Mouse (Mus musculus) stomach, embryonic 15.5 days (tissue): ENCODE measurements around the gene Nln. TPM values are rescaled to one million over a fixed set of nuclear protein-coding genes. Genes with fewer than 3 reads are reported as not detected.

Source experiments
- ATAC-seq: fragments of 200-750 bp; cut with Nextera tagmentation; 2 replicates; pipeline ENCODE4 v1.8.0; 2017; ENCODE audit warnings: low read depth, moderate number of reproducible peaks, moderate TSS enrichment; ENCODE audit not compliant: insufficient read depth, low FRiP score
- H3K27ac ChIP-seq: fragments of 300-500 bp; sonication (generic); 2 replicates; pipeline ENCODE4 v1.5.1; 2015; ENCODE audit warnings: mild to moderate bottlenecking, inconsistent platforms
- H3K27me3 ChIP-seq: fragments of 300-500 bp; sonication (generic); replicated peaks from 2 replicates; pipeline ENCODE4 v1.6.1; 2015; ENCODE audit warnings: inconsistent platforms
- H3K36me3 ChIP-seq: fragments of 300-500 bp; sonication (generic); 2 replicates; pipeline ENCODE4 v1.6.1; 2015; ENCODE audit warnings: inconsistent platforms
- H3K4me1 ChIP-seq: fragments of 300-500 bp; sonication (generic); 2 replicates; pipeline ENCODE4 v1.6.1; 2015; ENCODE audit warnings: inconsistent platforms
- H3K4me2 ChIP-seq: fragments of 300-500 bp; sonication (generic); 2 replicates; pipeline ENCODE4 v1.6.1; 2015; ENCODE audit warnings: mild to moderate bottlenecking, inconsistent platforms
- H3K4me3 ChIP-seq: fragments of 300-500 bp; sonication (generic); replicated peaks from 2 replicates; pipeline ENCODE4 v1.5.1; 2015; ENCODE audit warnings: inconsistent platforms
- H3K9ac ChIP-seq: fragments of 300-500 bp; sonication (generic); 2 replicates; pipeline ENCODE4 v1.6.1; 2015; ENCODE audit warnings: inconsistent platforms
- H3K9me3 ChIP-seq: fragments of 300-500 bp; sonication (generic); 2 replicates; pipeline ENCODE4 v1.6.1; 2016; ENCODE audit warnings: inconsistent platforms
- WGBS: fragments of 180-500 bp; shearing (Covaris S2); methylation state at CpG from one replicate; pipeline ENCODE4 v1.1.7; 2015; 5-methylcytosine and 5-hydroxymethylcytosine counted together
- polyA plus RNA-seq: library from polyadenylated mRNA; unstranded; fragments of >200 nt; fragmentation: Nextera tagmentation; extraction: Ambion mirVana; gene quantifications from 2 replicates; pipeline ENCODE4 v1.2.1, GENCODE M21; 2015

Gene Nln
- polyA plus RNA-seq, 1 experiment from 2014 or later: 19.2 TPM

GRCm38 (mm10) chr13:104091734-104092133, 17.7 kb downstream of the Nln start:
- H3K27ac ChIP-seq: no peak overlapping the region
- H3K27me3 ChIP-seq: no peaks in the 10 kb centered on the region
- H3K4me1 ChIP-seq: no peaks in the 10 kb centered on the region
- H3K36me3 ChIP-seq: no peaks in the 10 kb centered on the region
- no peak overlapping the region for H3K4me2 ChIP-seq
- H3K4me3 ChIP-seq: no peak overlapping the region
- H3K9ac ChIP-seq: no peak overlapping the region
- H3K9me3 ChIP-seq: no peaks in the 10 kb centered on the region
- WGBS: 16% methylated on average over 1 of the region's 1 CpGs
- ATAC-seq: no peak

- H3K4me1 ChIP-seq: no peaks in the 10 kb centered on the region
- no peaks in the 10 kb centered on the region for H3K9me3 ChIP-seq
- no peaks in the 10 kb centered on the region for H3K27me3 ChIP-seq
- no peak for ATAC-seq
- H3K4me2 ChIP-seq: no peak overlapping the region
- H3K9ac ChIP-seq: no peak overlapping the region
- H3K36me3 ChIP-seq: no peaks in the 10 kb centered on the region
- 20% methylated on average over 1 of the region's 1 CpGs for WGBS
- no peak overlapping the region for H3K4me3 ChIP-seq
- H3K27ac ChIP-seq: no peak overlapping the region
Measured at GRCm38 (mm10) chr13:104089387-104089786, 20.0 kb downstream of the Nln start.

- Histone ChIP-seq H3K27me3 (no peaks in the 10 kb centered on the region), H3K4me2 (no peak overlapping the region), H3K9me3 (no peaks in the 10 kb centered on the region), H3K27ac (no peak overlapping the region), H3K4me1 (no peaks in the 10 kb centered on the region), H3K4me3 (no peak overlapping the region), H3K36me3 (no peaks in the 10 kb centered on the region), H3K9ac (no peak overlapping the region)
- ATAC-seq: no peak
- WGBS: 75% methylated on average over 2 of the region's 2 CpGs
Measured at GRCm38 (mm10) chr13:104084600-104084999, 24.8 kb downstream of the Nln start.

- H3K36me3 ChIP-seq: no peaks in the 10 kb centered on the region
- no peaks in the 10 kb centered on the region for H3K9me3 ChIP-seq
- no peak for ATAC-seq
- no peaks in the 10 kb centered on the region for H3K27me3 ChIP-seq
- no peak overlapping the region for H3K4me2 ChIP-seq
- H3K9ac ChIP-seq: no peak overlapping the region
- H3K27ac ChIP-seq: no peak overlapping the region
- no peak overlapping the region for H3K4me3 ChIP-seq
- WGBS: 75% methylated on average over 7 of the region's 7 CpGs
- no peaks in the 10 kb centered on the region for H3K4me1 ChIP-seq
Measured at GRCm38 (mm10) chr13:104082504-104082903, 26.9 kb downstream of the Nln start.

- Histone ChIP-seq H3K4me3 (no peak overlapping the region), H3K36me3 (no peaks in the 10 kb centered on the region), H3K27ac (no peak overlapping the region), H3K9ac (no peak overlapping the region), H3K9me3 (no peaks in the 10 kb centered on the region), H3K27me3 (no peaks in the 10 kb centered on the region), H3K4me2 (no peak overlapping the region), H3K4me1 (peaks cover 4% of the 10 kb centered on the region; the same call in 1 of the 2 replicates)
- no peak for ATAC-seq
- WGBS: 57% methylated on average over 6 of the region's 6 CpGs
Measured at GRCm38 (mm10) chr13:104076993-104077392, 32.4 kb downstream of the Nln start.

GRCm38 (mm10) chr13:104074731-104075130, 34.7 kb downstream of the Nln start:
- ATAC-seq: no peak
- Histone ChIP-seq H3K9me3 (no peaks in the 10 kb centered on the region), H3K4me2 (no peak overlapping the region)

GRCm38 (mm10) chr13:104074230-104074629, 35.2 kb downstream of the Nln start:
- Histone ChIP-seq H3K27ac (no peak overlapping the region), H3K4me1 (peaks cover 4% of the 10 kb centered on the region; the same call in 1 of the 2 replicates), H3K27me3 (no peaks in the 10 kb centered on the region), H3K9ac (no peak overlapping the region), H3K9me3 (no peaks in the 10 kb centered on the region), H3K4me2 (no peak overlapping the region), H3K4me3 (no peak overlapping the region), H3K36me3 (no peaks in the 10 kb centered on the region)
- 92% methylated on average over 8 of the region's 8 CpGs for WGBS
- no peak for ATAC-seq

More at GRCm38 (mm10) chr13:104074731-104075130, 34.7 kb downstream of the Nln start:
- Histone ChIP-seq H3K27ac (no peak overlapping the region), H3K9ac (no peak overlapping the region), H3K27me3 (no peaks in the 10 kb centered on the region), H3K36me3 (no peaks in the 10 kb centered on the region), H3K4me1 (peaks cover 4% of the 10 kb centered on the region; the same call in 1 of the 2 replicates), H3K4me3 (no peak overlapping the region)
- WGBS: 58% methylated on average over 10 of the region's 10 CpGs

GRCm38 (mm10) chr13:104072351-104072750, 37.1 kb downstream of the Nln start:
- WGBS: 93% methylated on average over 9 of the region's 9 CpGs
- peaks cover 4% of the 10 kb centered on the region; the same call in 1 of the 2 replicates for H3K4me1 ChIP-seq
- no peaks in the 10 kb centered on the region for H3K36me3 ChIP-seq
- H3K9me3 ChIP-seq: no peaks in the 10 kb centered on the region
- no peak overlapping the region for H3K4me3 ChIP-seq
- H3K27ac ChIP-seq: no peak overlapping the region
- no peak overlapping the region for H3K9ac ChIP-seq
- H3K4me2 ChIP-seq: no peak overlapping the region
- no peaks in the 10 kb centered on the region for H3K27me3 ChIP-seq
- no peak for ATAC-seq

GRCm38 (mm10) chr13:104070703-104071102, 38.7 kb downstream of the Nln start:
- H3K9ac ChIP-seq: no peak overlapping the region
- H3K27me3 ChIP-seq: no peaks in the 10 kb centered on the region
- 61% methylated on average over 3 of the region's 3 CpGs for WGBS
- no peaks in the 10 kb centered on the region for H3K4me1 ChIP-seq
- no peak overlapping the region for H3K4me2 ChIP-seq
- no peak overlapping the region for H3K4me3 ChIP-seq
- no peaks in the 10 kb centered on the region for H3K36me3 ChIP-seq
- no peak for ATAC-seq
- no peaks in the 10 kb centered on the region for H3K9me3 ChIP-seq
- H3K27ac ChIP-seq: no peak overlapping the region

GRCm38 (mm10) chr13:104069216-104069615, 40.2 kb downstream of the Nln start:
- 87% methylated on average over 11 of the region's 11 CpGs for WGBS
- H3K4me2 ChIP-seq: no peak overlapping the region
- ATAC-seq: no peak

GRCm38 (mm10) chr13:104065649-104066347, 43.6 kb downstream of the Nln start:
- Histone ChIP-seq H3K27ac (no peak overlapping the region), H3K36me3 (no peaks in the 10 kb centered on the region), H3K4me3 (no peak overlapping the region), H3K4me1 (no peaks in the 10 kb centered on the region), H3K27me3 (no peaks in the 10 kb centered on the region), H3K9ac (no peak overlapping the region), H3K9me3 (no peaks in the 10 kb centered on the region), H3K4me2 (no peak overlapping the region)
- WGBS: 89% methylated on average over 2 of the region's 2 CpGs
- ATAC-seq: no peak

More at GRCm38 (mm10) chr13:104069216-104069615, 40.2 kb downstream of the Nln start:
- Histone ChIP-seq H3K4me1 (no peaks in the 10 kb centered on the region), H3K27ac (no peak overlapping the region), H3K9me3 (no peaks in the 10 kb centered on the region), H3K27me3 (no peaks in the 10 kb centered on the region), H3K36me3 (no peaks in the 10 kb centered on the region), H3K4me3 (no peak overlapping the region), H3K9ac (no peak overlapping the region)

- no peak for ATAC-seq
- Histone ChIP-seq H3K27ac (no peak overlapping the region), H3K4me3 (no peak overlapping the region), H3K9ac (no peak overlapping the region), H3K4me1 (no peaks in the 10 kb centered on the region), H3K9me3 (no peaks in the 10 kb centered on the region), H3K36me3 (no peaks in the 10 kb centered on the region), H3K27me3 (no peaks in the 10 kb centered on the region), H3K4me2 (no peak overlapping the region)
- WGBS: 90% methylated on average over 9 of the region's 9 CpGs
Measured at GRCm38 (mm10) chr13:104063061-104063460, 46.4 kb downstream of the Nln start.
